Mouse (Mus musculus) mouse trophoblast stem cell (cell line): ENCODE data around the gene Olfr807.

Experiments
- in situ Hi-C, 2 experiments: fragments of 300-500 bp; cut with MseI, MboI; formaldehyde crosslinking; loops; 2 replicates in 1 of 2; 3 replicates in 1 of 2; pipeline ENCODE4 v1.15.1; 2025

Olfr807 gene

DNA sequence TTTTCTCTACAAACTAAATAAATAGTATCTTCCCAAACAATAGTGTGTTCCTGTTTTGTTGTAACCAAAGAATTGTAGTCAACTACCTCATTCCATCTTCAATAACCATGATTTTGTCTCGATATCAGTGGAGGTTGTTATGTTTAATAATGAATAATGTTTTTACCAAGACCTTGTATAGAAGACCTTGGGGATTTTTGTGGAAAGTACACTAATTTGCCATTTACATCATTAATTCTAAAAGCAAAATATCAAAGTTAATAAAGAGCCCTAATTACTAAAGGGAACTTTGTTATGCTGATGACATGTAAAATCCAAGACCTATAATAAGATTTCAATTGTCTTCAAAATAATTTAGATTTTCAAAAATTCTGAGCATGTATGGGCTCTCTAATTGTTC, at the start of gene Olfr807:
TSS of gene Olfr807 (minus strand) at position 101 of the 400 bp plus-strand sequence.
- in situ Hi-C loops: no loop called here

DNA sequence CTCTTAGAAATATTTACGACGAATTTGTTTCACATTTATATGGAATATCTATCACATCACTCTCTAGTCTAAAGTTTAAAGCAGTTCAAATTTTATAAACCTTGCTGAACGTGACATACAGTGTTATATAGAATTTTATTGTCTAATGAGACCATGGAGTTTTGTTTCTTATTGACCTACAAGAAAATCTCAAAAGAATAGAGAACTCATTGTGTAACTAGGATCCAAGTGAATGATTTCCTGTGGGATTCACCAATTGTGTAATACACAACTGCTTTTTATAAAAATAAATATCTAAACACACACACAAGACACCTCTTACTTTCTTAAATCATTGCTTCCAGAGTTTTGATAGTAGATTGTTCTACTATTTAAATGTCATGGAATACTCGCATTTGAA, 46.7 kb upstream of the Olfr807 start, which contains the start of gene Olfr811:
TSS of gene Olfr811 (minus strand) at position 101 of the 400 bp plus-strand sequence.
- in situ Hi-C loops: no loop called here

DNA sequence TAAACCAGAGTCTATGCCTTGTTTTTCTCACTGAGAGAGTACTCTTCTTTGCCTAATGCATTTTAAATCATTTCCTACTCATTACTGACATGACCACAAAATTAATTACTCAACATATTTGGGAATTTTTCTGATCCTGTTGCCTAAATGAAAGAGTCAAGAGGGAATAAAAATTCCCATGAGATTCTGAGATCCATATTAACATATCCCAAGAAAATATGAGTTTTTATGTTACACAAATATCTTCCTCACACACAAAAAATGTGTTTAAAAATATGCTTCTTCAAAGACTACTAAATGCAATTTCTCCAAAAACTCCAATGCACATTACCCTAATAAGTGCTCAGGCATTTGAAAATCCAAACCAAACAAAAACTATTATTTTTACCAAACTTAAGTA, 37.2 kb upstream of the Olfr807 start, which contains the start of gene Olfr810:
TSS of gene Olfr810 (minus strand) at position 101 of the 400 bp plus-strand sequence.
- in situ Hi-C loops: no loop called here

DNA sequence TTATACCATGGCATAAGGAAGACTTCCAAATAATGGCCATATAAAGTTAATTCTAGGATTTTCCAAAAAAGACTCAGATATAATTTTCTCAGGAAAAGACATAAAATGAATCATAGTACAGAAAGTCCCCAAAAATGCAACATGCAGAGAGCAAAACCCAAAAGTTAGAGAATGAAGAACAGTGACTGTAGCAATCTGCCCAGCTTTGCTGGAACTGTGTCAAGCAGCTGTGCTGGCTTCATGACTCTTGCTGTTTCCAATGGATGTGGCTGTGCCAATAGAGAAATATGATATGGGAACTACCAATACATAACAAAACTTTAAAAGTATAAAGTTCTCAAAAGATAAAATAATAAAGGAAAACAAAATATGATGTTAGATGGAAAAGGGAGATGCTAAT, 20.5 kb upstream of the Olfr807 start:
- in situ Hi-C loops: no loop called here

DNA sequence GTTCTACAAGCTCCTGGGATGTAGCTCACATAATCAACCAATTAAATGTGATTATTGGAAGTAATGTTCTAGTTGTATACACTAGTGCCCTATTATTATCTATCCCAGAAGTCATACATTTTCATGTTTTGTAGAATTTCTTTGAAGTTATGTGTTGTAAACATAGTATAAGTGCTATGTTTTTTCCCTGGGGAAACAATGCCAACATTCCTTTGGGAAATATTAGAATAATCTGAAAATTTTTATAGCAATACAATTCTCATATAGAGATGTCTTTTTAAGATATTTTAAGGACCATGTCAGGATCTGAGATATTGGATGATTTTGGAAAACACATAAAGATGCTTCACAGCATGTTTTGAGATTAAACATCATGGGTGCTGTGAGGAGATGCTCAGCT, 16.7 kb upstream of the Olfr807 start, which contains the start of gene Olfr809:
TSS of gene Olfr809 (plus strand) at position 301 of the 400 bp plus-strand sequence.
- in situ Hi-C loops: no loop called here

DNA sequence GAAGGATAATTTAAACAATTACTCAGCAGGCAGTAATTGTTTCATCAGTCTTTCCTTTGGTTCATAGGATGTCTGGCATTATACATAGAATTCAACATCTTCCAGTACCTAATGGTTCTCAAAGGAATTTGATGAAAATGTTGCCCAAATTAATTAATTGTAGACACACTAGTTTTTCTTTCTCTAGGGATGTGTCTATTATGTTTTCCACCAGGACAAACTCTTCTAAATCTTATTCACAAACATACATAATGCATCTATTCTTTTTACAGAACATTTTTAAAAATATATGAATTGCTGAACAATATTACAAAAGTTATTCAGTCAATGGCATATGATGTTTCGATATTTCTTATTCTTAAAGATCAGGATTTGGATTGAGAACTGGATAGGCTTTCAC, 7.6 kb upstream of the Olfr807 start, which contains the start of gene Olfr808:
TSS of gene Olfr808 (plus strand) at position 301 of the 400 bp plus-strand sequence.
- in situ Hi-C loops: no loop called here

DNA sequence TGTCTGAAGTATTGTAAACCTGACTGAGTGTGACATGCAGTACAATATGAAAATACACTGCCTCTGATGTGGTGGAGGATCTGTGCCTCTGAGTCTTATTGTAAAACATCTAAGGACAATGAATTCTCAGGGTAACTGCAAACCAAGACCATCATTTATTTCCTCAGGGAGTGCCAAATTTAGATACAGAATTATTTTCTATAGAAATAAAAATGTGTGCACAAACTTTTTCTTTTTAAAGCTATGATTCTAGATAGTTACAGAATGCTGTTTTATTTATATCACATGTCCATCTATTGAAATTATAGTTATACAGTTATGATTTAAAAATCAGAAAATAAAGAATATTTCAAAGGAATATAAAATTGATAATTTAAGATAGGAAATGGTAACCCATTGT, 15.8 kb downstream of the Olfr807 start, which contains the start of gene Olfr806:
TSS of gene Olfr806 (minus strand) at position 101 of the 400 bp plus-strand sequence.
- in situ Hi-C loops: no loop called here

DNA sequence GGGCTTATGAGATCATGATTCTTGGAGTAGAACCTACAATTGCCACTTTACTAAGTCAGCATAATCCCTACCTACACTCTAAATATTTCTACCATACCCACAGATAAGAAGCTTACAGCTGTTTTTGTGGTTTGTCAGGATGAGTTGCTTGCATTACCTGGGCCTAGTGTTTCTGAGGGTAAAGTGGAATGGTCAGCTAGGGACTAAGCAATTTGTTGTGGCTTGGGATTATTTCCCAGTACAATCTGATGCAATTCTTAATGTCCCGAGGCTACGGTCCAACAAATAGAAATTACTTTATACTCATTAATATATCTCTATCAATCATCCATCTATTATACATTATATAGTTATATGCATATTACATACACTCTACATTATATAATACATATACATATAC, 28.3 kb downstream of the Olfr807 start, which contains the start of gene Olfr805:
TSS of gene Olfr805 (minus strand) at position 101 of the 400 bp plus-strand sequence.
- in situ Hi-C loops: no loop called here
